Mouse (Mus musculus): ENCODE results near the gene Pus1.

- TF ChIP-seq CTCF (IDR thresholded peaks at IDR 0.05; ENCODE audit: low read depth) (no peak), EP300 (IDR thresholded peaks at IDR 0.05; ENCODE audit: low read depth) (peak; percentile 40; the same call in 1 of the 2 replicates)
These were observed 23.7 kb upstream of the Pus1 start for GRCm38 (mm10) chr5:110804012-110804743.

All from liver, embryonic 14.5 days (tissue).